Mouse (Mus musculus) forebrain, embryonic 11.5 days (tissue): ENCODE measurements around the gene Foxp1. TPM values are rescaled to one million over a fixed set of nuclear protein-coding genes. Genes with fewer than 3 reads are reported as not detected.

Experiments used
- ATAC-seq: fragments of 200-750 bp; cut with Nextera tagmentation; replicated peaks from 2 replicates; pipeline ENCODE4 v1.8.0; 2017; ENCODE audit warnings: moderate TSS enrichment; ENCODE audit not compliant: low FRiP score
- DNase-seq: peaks from one replicate; pipeline ENCODE4 v3.0.0-alpha.2; 2017; ENCODE audit warnings: low spot score
- H3K27ac ChIP-seq: fragments of 300-500 bp; sonication (generic); 2 replicates; pipeline ENCODE4 v1.5.1; 2014; ENCODE audit warnings: low read depth, low read length
- H3K27me3 ChIP-seq: fragments of 300-500 bp; sonication (generic); 2 replicates; pipeline ENCODE4 v1.6.1; 2014; ENCODE audit warnings: mild to moderate bottlenecking, low read length, mixed read lengths; ENCODE audit not compliant: control insufficient read depth, insufficient read depth
- H3K36me3 ChIP-seq: fragments of 300-500 bp; sonication (generic); 2 replicates; pipeline ENCODE4 v1.6.1; 2014; ENCODE audit warnings: mild to moderate bottlenecking, low read length, moderate library complexity, mixed read lengths; ENCODE audit not compliant: control insufficient read depth, insufficient read depth
- H3K4me1 ChIP-seq: fragments of 300-500 bp; sonication (generic); replicated peaks from 2 replicates; pipeline ENCODE4 v1.6.1; 2014; ENCODE audit warnings: low read length, mixed read lengths; ENCODE audit not compliant: control insufficient read depth, insufficient read depth
- H3K4me2 ChIP-seq: fragments of 300-500 bp; sonication (generic); 2 replicates; pipeline ENCODE4 v1.6.1; 2014; ENCODE audit warnings: low read depth, mild to moderate bottlenecking, low read length, moderate library complexity, mixed read lengths; ENCODE audit not compliant: severe bottlenecking
- H3K4me3 ChIP-seq: fragments of 300-500 bp; sonication (generic); 2 replicates; pipeline ENCODE4 v1.5.1; 2014; ENCODE audit warnings: low read depth, low read length
- H3K9ac ChIP-seq: fragments of 300-500 bp; sonication (generic); 2 replicates; pipeline ENCODE4 v1.6.1; 2014; ENCODE audit warnings: low read length
- H3K9me3 ChIP-seq: fragments of 300-500 bp; sonication (generic); 2 replicates; pipeline ENCODE4 v1.6.1; 2016; ENCODE audit warnings: low read length, mixed read lengths; ENCODE audit not compliant: control insufficient read depth
- WGBS: fragments of 180-500 bp; shearing (Covaris S2); extraction: QIAGEN DNeasy Blood & Tissue Kit; methylation state at CpG from one replicate; pipeline ENCODE4 v1.1.7; 2014; 5-methylcytosine and 5-hydroxymethylcytosine counted together
- polyA plus RNA-seq: library from polyadenylated mRNA; unstranded; fragments of >200 nt; fragmentation: Nextera tagmentation; extraction: Ambion mirVana; gene quantifications from 2 replicates; pipeline ENCODE4 v1.2.1, GENCODE M21; 2014

Gene Foxp1
- polyA plus RNA-seq, 1 experiment from 2014 or later, result 91.5 TPM

- Histone ChIP-seq H3K27ac (no peak overlapping the region), H3K4me2 (no peak overlapping the region), H3K27me3 (no peaks in the 10 kb centered on the region), H3K4me3 (no peak overlapping the region), H3K4me1 (peaks cover 11% of the 10 kb centered on the region; the same call in 1 of the 2 replicates), H3K36me3 (no peaks in the 10 kb centered on the region), H3K9me3 (no peaks in the 10 kb centered on the region), H3K9ac (no peak overlapping the region; the same call in 1 of the 2 replicates)
- 25% methylated on average over 11 of the region's 11 CpGs for WGBS
- ATAC-seq (no peak), DNase-seq (peak; percentile 59)
Observed at GRCm38 (mm10) chr6:99135938-99136729, 386.4 kb downstream of the Foxp1 start.

GRCm38 (mm10) chr6:99131815-99132214 lies 390.7 kb downstream of the Foxp1 start:
- H3K9ac ChIP-seq, result no peak overlapping the region
- no peak overlapping the region for H3K4me2 ChIP-seq
- peaks cover 11% of the 10 kb centered on the region; the same call in 1 of the 2 replicates for H3K4me1 ChIP-seq
- no peaks in the 10 kb centered on the region for H3K36me3 ChIP-seq
- WGBS, result 66% methylated on average over 4 of the region's 4 CpGs
- no peaks in the 10 kb centered on the region for H3K9me3 ChIP-seq
- no peak for ATAC-seq
- no peak overlapping the region for H3K27ac ChIP-seq
- no peak for DNase-seq
- no peaks in the 10 kb centered on the region for H3K27me3 ChIP-seq
- no peak overlapping the region for H3K4me3 ChIP-seq

GRCm38 (mm10) chr6:99130758-99131410 lies 391.6 kb downstream of the Foxp1 start:
- H3K9me3 ChIP-seq, result no peaks in the 10 kb centered on the region
- no peaks in the 10 kb centered on the region for H3K36me3 ChIP-seq
- no peaks in the 10 kb centered on the region for H3K27me3 ChIP-seq
- WGBS, result 55% methylated on average over 10 of the region's 10 CpGs
- H3K4me2 ChIP-seq, result no peak overlapping the region
- H3K27ac ChIP-seq, result no peak overlapping the region
- H3K9ac ChIP-seq, result no peak overlapping the region
- DNase-seq (peak; percentile 60), ATAC-seq (0 out of 2 replicates have a peak, but pooled peaks have one; percentile 42)
- H3K4me3 ChIP-seq, result no peak overlapping the region
- peaks cover 7% of the 10 kb centered on the region; the same call in 1 of the 2 replicates for H3K4me1 ChIP-seq

GRCm38 (mm10) chr6:99126717-99127116 lies 395.8 kb downstream of the Foxp1 start:
- Histone ChIP-seq H3K4me1 (peaks cover 4% of the 10 kb centered on the region; the same call in 1 of the 2 replicates), H3K9me3 (no peaks in the 10 kb centered on the region), H3K27ac (no peak overlapping the region), H3K36me3 (no peaks in the 10 kb centered on the region), H3K4me2 (no peak overlapping the region), H3K9ac (no peak overlapping the region), H3K27me3 (no peaks in the 10 kb centered on the region), H3K4me3 (no peak overlapping the region)
- no peak for DNase-seq
- WGBS, result 91% methylated on average over 9 of the region's 9 CpGs
- ATAC-seq, result no peak

GRCm38 (mm10) chr6:99120776-99121766 lies 401.4 kb downstream of the Foxp1 start:
- H3K9me3 ChIP-seq, result no peaks in the 10 kb centered on the region
- DNase-seq (no peak), ATAC-seq (no peak)
- no peak overlapping the region for H3K4me3 ChIP-seq
- no peak overlapping the region for H3K9ac ChIP-seq
- H3K36me3 ChIP-seq, result no peaks in the 10 kb centered on the region
- no peak overlapping the region for H3K4me2 ChIP-seq
- WGBS, result 80% methylated on average over 8 of the region's 8 CpGs
- H3K27me3 ChIP-seq, result no peaks in the 10 kb centered on the region
- H3K27ac ChIP-seq, result no peak overlapping the region
- H3K4me1 ChIP-seq, result no peaks in the 10 kb centered on the region

GRCm38 (mm10) chr6:99118534-99118933 lies 404.0 kb downstream of the Foxp1 start:
- Histone ChIP-seq H3K9me3 (no peaks in the 10 kb centered on the region), H3K4me1 (no peaks in the 10 kb centered on the region), H3K4me3 (no peak overlapping the region), H3K27ac (no peak overlapping the region), H3K9ac (no peak overlapping the region), H3K27me3 (no peaks in the 10 kb centered on the region), H3K36me3 (no peaks in the 10 kb centered on the region), H3K4me2 (no peak overlapping the region)
- WGBS, result 85% methylated on average over 4 of the region's 4 CpGs
- ATAC-seq (no peak), DNase-seq (no peak)

- Histone ChIP-seq H3K27ac (no peak overlapping the region), H3K9ac (no peak overlapping the region), H3K9me3 (no peaks in the 10 kb centered on the region), H3K4me1 (no peaks in the 10 kb centered on the region), H3K4me3 (no peak overlapping the region), H3K36me3 (no peaks in the 10 kb centered on the region), H3K4me2 (no peak overlapping the region), H3K27me3 (no peaks in the 10 kb centered on the region)
- 77% methylated on average over 1 of the region's 1 CpGs for WGBS
- ATAC-seq (no peak), DNase-seq (no peak)
Observed at GRCm38 (mm10) chr6:99117411-99117810, 405.1 kb downstream of the Foxp1 start.

GRCm38 (mm10) chr6:99111856-99112255 lies 410.7 kb downstream of the Foxp1 start:
- Histone ChIP-seq H3K27ac (no peak overlapping the region), H3K4me1 (no peaks in the 10 kb centered on the region), H3K27me3 (no peaks in the 10 kb centered on the region), H3K4me2 (no peak overlapping the region), H3K9ac (no peak overlapping the region), H3K9me3 (no peaks in the 10 kb centered on the region), H3K36me3 (no peaks in the 10 kb centered on the region), H3K4me3 (no peak overlapping the region)
- WGBS, result 88% methylated on average over 4 of the region's 4 CpGs
- ATAC-seq (no peak), DNase-seq (no peak)
